Mouse (Mus musculus): Measurements from ENCODE around the gene Meioc.

Meioc gene

DNA sequence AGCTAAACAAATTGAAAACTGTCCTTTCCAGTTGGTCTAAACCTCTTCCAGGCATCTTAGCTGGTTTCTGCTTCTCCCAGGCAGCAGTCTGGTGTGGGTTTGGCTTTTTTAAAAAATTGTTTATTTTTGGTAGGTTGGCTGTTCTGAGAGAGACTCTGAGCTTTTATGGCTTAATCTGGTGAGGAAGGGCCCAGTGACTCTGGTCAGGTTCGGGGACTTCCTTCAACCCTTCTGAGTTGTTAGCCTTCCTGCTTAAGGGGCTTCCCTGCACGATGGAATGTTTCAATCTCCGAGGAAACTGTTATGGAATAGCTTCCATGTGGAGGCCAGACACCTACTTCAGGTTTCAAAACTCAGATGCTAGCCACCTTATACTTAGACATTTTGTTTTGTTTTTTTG is at the start of gene Meioc:
Gene Meioc, plus strand, starts transcription at position 301 of the 400 bp plus-strand sequence.
- DNase-seq (ENCODE audit: low spot score in 2 of 2): no peak

DNA sequence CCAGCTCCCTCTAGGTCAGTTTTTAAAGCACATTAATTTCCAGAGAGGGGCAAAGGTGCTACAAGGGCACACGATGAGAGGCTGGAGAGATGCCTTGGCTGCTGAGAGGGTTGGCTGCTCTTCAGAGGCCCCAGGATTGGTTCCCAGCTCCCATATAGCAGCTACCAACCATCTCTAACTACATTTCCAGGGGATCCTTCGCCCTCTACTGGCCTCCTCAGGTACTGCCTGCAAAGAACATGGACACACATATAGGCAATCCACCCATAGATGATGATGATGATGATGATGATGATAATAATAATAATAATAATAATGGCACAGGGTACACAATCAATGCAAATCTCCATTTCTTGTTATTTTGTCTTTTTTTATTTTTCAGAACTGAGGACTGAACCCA is 44.1 kb upstream of the Meioc start:
- DNase-seq (ENCODE audit: low spot score in 2 of 2): no peak

GRCm38 (mm10) chr11:102623876-102624789 is 39.4 kb upstream of the Meioc start:
- no peak for DNase-seq (ENCODE audit: low spot score in 2 of 2)

- no peak for DNase-seq (ENCODE audit: low spot score in 2 of 2)
Measured at GRCm38 (mm10) chr11:102624888-102625407, 38.6 kb upstream of the Meioc start.

- DNase-seq (ENCODE audit: low spot score in 2 of 2): no peak
Measured at GRCm38 (mm10) chr11:102627171-102627931, 36.2 kb upstream of the Meioc start.

DNA sequence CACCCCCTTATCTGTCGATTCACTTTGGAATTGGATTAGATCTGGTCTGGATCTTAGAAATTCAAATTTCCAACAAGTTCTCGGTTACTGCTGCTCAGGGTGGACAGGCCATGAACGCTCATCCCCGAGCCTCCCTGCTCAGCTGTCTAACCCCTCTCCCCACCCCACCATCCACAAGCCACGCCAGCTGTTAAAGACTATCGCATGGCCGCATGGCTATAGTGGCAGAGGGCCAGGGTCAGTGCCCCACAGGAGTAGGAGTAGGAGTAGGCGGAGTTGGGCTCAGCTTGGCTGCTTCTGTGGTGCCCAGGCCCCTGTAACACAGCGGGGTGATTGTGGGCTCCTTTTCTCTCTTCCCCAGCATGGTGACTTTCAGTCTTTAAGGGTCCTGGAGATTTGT is 35.0 kb upstream of the Meioc start:
- DNase-seq (ENCODE audit: low spot score in 2 of 2): no peak

- DNase-seq (ENCODE audit: low spot score in 2 of 2): no peak
Measured at GRCm38 (mm10) chr11:102629375-102629774, 34.1 kb upstream of the Meioc start.

DNA sequence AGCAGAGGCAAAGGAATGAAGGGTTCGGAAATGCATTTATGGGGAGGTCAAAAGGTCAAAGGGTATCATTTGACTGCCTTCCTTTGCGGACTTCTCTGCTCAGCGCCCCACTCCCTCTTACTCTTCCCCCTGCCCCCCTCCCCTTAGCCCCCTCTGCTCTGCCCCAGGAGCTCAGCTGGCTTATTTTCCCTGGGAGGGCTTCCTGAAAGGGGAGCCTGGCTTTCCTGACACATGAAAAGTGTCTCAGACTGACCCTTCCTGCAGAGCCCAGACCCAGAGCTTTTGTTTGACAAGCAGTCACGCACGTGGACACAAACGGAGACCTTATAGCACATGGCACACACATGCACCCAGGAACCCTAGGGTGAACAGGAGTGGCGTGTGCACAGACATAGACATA is 32.8 kb upstream of the Meioc start:
- DNase-seq (ENCODE audit: low spot score in 2 of 2): no peak

GRCm38 (mm10) chr11:102631203-102631602 is 32.3 kb upstream of the Meioc start:
- DNase-seq (ENCODE audit: low spot score in 2 of 2): no peak

GRCm38 (mm10) chr11:102632725-102633124 is 30.8 kb upstream of the Meioc start:
- DNase-seq (ENCODE audit: low spot score in 2 of 2): no peak

DNA sequence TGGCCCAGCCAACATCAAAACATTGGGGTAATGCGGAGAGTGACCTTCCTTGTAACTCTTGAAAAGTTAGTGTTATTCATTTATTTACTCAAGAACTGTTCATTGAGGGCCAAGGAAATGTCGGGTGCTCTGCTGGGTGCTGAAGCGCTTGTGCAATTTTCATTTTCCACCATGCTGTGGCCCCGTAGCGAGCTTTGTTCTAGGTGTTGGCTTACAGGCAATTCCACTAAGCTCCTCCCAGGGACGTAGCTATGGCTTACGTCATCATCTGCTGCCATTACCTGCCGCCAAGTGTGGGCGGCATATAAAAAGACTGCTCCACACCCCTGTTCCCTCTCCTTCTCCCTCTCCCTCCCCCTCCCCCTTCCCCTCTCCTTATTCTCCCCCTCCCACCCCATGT is 30.1 kb upstream of the Meioc start:
- no peak for DNase-seq (ENCODE audit: low spot score in 2 of 2)

- no peak for DNase-seq (ENCODE audit: low spot score in 2 of 2)
Measured at GRCm38 (mm10) chr11:102636887-102637286, 26.6 kb upstream of the Meioc start.

GRCm38 (mm10) chr11:102643891-102644382 is 19.6 kb upstream of the Meioc start:
- DNase-seq (ENCODE audit: low spot score in 2 of 2): no peak

DNA sequence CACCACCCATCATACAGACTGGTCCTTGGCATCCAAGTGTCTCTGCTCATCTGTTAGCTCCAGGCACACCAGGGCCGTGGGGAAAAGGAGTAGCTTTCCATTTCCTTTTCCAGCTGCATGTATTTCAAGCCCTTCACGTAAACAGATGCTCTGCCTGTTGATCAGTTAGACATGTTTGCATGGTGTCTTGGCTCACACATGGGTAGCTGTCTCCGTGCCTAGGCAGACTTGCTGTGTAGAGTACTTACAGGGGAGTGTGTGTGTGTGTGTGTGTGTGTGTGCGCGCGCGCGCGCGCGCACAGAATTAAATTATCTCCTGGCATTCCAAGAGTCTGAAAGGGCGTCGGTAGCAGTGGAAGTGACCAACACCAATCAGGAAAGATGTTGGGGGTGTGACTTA is 17.3 kb upstream of the Meioc start:
- no peak for DNase-seq (ENCODE audit: low spot score in 2 of 2)

- DNase-seq (ENCODE audit: low spot score in 2 of 2): no peak
Measured at GRCm38 (mm10) chr11:102647885-102648284, 15.6 kb upstream of the Meioc start.

DNA sequence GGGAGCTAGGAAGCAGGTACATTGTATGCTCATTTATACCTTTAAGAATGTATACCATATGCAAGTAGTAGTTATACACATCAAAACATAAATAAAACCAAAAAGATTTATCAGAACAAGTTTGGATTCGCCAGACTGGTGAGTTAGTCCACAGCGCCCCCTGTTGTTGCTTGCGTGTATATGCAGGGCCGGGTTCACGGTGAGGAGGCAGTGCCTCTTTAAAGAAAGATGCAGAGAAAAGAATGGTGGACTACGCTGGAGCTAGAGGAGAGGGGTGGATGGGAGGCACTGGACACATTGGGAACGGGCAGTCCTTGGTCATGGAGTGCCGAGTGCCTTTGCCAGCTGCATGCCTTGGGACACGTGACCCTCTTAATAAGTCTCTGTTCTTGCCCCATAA is 12.1 kb upstream of the Meioc start:
- peak in 1 of 2 experiments; percentile 41 for DNase-seq (ENCODE audit: low spot score in 2 of 2)

DNA sequence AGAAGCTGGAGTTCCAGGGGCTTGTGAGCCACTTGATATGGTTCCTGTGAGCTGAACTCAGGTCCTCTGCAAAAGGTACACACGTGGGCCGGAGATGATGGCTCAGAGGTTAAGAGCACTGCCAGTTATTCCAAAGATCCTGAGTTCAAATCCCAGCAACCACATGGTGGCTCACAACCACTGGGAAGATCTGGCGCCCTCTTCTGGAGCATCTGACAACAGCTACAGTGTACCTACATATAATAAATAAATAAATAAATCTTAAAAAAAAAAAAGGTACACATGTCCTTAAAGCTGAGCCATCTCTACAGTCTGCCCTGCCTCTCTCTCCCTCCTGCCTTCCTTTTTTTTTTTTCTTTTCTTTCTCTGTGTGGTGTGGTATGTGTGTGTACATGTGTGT is 10.7 kb upstream of the Meioc start:
- DNase-seq (ENCODE audit: low spot score in 2 of 2): no peak

DNA sequence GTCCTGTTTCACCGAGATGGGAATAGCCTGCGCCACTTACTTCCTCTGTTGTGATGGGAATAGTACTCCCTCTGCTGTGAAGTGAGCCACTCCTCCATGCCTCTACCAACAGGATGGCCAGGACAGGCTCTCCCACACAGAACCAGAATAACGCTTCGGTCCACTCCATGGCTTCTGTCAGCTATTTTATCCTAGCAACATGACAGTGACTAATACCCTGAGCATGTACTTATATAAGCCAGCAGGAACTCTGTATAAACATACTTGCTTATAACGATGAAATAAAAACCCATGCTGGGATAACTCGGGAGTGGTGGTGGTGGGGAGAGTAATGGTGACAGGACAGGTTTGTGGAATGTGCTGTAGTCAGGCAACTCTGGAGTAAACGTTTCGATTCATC is 7.6 kb upstream of the Meioc start:
- no peak for DNase-seq (ENCODE audit: low spot score in 2 of 2)

DNA sequence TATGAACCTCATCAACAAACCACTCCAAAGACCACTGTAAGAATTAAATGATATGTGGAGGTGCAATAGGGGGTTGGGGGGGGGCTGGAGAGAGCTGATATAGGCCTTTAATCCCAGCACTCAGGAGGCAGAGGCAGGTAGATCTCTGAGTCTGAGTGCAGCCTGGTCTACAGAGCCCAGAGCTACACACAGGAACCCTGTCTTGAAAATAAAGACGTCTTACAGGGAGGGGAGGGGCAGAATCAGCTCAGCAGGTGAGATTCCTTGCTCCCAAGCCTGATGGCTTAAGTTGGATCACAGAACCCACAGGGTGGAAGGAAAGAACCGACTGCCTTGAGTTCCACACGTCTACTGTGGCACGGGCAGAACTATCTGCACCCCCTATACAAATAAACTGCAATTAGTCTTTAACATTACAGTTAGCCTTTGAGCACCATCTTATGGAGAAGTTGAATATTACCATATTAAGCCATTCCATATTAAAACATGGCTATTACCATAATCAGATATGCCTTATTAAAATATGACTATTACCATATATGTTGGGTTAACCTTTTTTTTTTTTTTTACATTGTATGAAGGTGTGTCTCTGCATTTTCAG is 7.1 kb upstream of the Meioc start:
- DNase-seq (ENCODE audit: low spot score in 2 of 2): no peak

DNA sequence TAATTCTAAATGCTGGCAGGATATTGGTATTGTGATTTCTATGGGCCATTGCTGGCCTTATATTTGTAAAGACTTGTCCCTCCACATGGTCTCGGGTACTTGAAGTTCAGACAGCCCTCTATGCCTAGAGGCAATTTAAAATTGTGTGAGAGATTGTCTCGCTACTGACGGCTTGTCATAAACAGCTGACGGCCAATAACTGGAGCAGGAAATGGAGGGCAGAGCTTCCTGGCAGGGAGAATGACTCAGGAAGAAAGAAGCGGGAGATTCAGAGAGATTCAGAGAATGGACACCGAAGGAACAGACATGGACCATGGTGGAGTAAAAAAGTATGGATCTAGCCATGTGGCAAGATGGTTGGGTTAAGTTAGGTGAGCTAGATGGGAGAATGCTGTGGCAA is 6.6 kb upstream of the Meioc start:
- DNase-seq (ENCODE audit: low spot score in 2 of 2): no peak

- no peak for DNase-seq (ENCODE audit: low spot score in 2 of 2)
Measured at GRCm38 (mm10) chr11:102665151-102665550, 1.6 kb downstream of the Meioc start.
